Mouse (Mus musculus) hindbrain, embryonic 11.5 days (tissue): ENCODE measurements around the gene Gpr174. TPM values are rescaled to one million over a fixed set of nuclear protein-coding genes. Genes with fewer than 3 reads are reported as not detected.

ENCODE experiments used
- ATAC-seq: fragments of 200-750 bp; cut with Nextera tagmentation; 2 replicates; pipeline ENCODE4 v1.8.0; 2017; ENCODE audit warnings: mild to moderate bottlenecking, moderate TSS enrichment, moderate library complexity; ENCODE audit not compliant: low FRiP score
- DNase-seq: peaks from one replicate; pipeline ENCODE4 v3.0.0-alpha.2; 2015; ENCODE audit warnings: low spot score
- H3K27ac ChIP-seq: fragments of 300-500 bp; sonication (generic); 2 replicates; pipeline ENCODE4 v1.5.1; 2014; ENCODE audit warnings: mild to moderate bottlenecking, low read depth, low read length
- H3K27me3 ChIP-seq: fragments of 300-500 bp; sonication (generic); 2 replicates; pipeline ENCODE4 v1.6.1; 2014; ENCODE audit warnings: mild to moderate bottlenecking, low read length, moderate library complexity, mixed read lengths; ENCODE audit not compliant: control insufficient read depth, insufficient read depth
- H3K36me3 ChIP-seq: fragments of 300-500 bp; sonication (generic); 2 replicates; pipeline ENCODE4 v1.6.1; 2014; ENCODE audit warnings: mild to moderate bottlenecking, low read length, moderate library complexity, mixed read lengths; ENCODE audit not compliant: control insufficient read depth, insufficient read depth
- H3K4me1 ChIP-seq: fragments of 300-500 bp; sonication (generic); replicated peaks from 2 replicates; pipeline ENCODE4 v1.6.1; 2014; ENCODE audit warnings: low read length, mixed read lengths; ENCODE audit not compliant: control insufficient read depth, insufficient read depth
- H3K4me2 ChIP-seq: fragments of 300-500 bp; sonication (generic); replicated peaks from 2 replicates; pipeline ENCODE4 v1.6.1; 2014; ENCODE audit warnings: mild to moderate bottlenecking, low read depth, low read length
- H3K4me3 ChIP-seq: fragments of 300-500 bp; sonication (generic); 2 replicates; pipeline ENCODE4 v1.5.1; 2014; ENCODE audit warnings: low read depth, low read length
- H3K9ac ChIP-seq: fragments of 300-500 bp; sonication (generic); 2 replicates; pipeline ENCODE4 v1.6.1; 2014; ENCODE audit warnings: low read depth, low read length
- H3K9me3 ChIP-seq: fragments of 300-500 bp; sonication (generic); 2 replicates; pipeline ENCODE4 v1.6.1; 2016; ENCODE audit warnings: low read length; ENCODE audit not compliant: control insufficient read depth
- WGBS: fragments of 180-500 bp; shearing (Covaris S2); extraction: QIAGEN DNeasy Blood & Tissue Kit; methylation state at CpG from one replicate; pipeline ENCODE4 v1.1.7; 2014; 5-methylcytosine and 5-hydroxymethylcytosine counted together
- polyA plus RNA-seq: library from polyadenylated mRNA; unstranded; fragments of >200 nt; fragmentation: Nextera tagmentation; extraction: Ambion mirVana; gene quantifications from 2 replicates; pipeline ENCODE4 v1.2.1, GENCODE M21; 2014

The Gpr174 gene
- polyA plus RNA-seq: not detected in 2 replicates

DNA sequence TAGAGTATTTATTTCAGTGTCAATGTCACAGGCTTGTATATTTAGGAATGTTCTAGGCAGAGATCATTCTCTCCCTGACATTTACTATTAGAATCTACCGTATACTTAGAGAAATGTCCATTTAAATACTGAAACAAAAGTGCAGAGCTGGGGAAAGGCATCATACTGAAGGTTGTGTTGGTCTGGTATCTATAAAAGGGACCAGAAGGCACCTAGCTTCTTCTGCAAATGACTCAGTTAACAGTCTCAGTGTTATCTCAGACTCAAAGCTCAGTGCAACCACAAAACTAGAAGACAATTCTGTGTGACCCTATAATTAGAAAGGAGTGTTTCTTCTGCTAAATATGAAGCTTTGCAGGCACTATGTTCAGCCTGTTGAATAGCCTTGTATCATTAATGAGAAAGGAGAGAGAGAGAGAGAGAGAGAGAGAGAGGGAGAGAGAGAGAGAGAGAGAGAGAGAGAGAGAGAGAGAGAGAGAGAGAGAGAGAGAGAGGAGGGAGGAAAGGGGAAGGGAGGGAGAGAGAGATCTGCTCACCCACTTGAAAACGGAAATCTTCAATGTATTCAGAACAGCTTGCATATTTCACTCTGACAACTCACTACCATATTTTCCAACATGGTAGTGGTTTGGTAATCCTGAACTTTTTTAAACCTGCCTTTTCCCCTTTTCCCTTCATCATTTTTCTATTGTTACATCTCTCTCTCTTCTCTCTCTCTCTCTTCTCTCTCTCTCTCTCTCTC, at the start of gene Gpr174:
Gene Gpr174 (plus strand): TSS at position 393 of the 742 bp plus-strand sequence.
- no peak for ATAC-seq
- no peak within 1 kb of the TSS for H3K4me3 ChIP-seq
- H3K9me3 ChIP-seq: no peaks in the 10 kb centered on the region
- no peak within 1 kb of the TSS for H3K27ac ChIP-seq
- no peak within 1 kb of the TSS for H3K4me2 ChIP-seq
- no peaks in the 10 kb centered on the region for H3K27me3 ChIP-seq
- no peaks in the 10 kb centered on the region for H3K36me3 ChIP-seq
- no peaks in the 10 kb centered on the region for H3K4me1 ChIP-seq
- 79% methylated on average over 2 of the region's 2 CpGs for WGBS
- no peak within 1 kb of the TSS for H3K9ac ChIP-seq
- DNase-seq: no peak

DNA sequence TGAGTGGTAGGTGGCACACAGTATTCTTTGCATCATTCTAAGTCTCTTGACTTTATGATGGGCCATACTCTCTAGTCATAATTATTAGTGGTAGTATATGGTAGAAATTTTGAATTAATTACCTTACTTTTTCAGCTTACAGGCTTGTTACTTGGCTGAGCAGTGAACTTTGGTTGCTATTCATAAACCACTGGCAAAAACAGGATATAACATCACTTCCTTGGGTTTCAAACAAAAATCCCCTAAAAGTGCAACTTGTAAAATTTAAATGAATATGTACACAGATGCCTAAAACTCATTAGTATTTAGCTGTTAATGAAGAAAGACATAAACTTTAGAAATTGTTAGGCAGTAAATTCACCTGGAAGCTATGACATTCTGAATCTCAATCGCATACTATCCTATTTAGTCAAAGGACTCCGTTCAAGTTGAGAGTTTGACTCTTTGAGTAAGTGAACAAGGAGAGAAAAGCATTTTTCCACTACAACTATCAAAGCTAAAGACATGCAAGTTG, 38.0 kb upstream of the Gpr174 start:
- Histone ChIP-seq H3K36me3 (no peaks in the 10 kb centered on the region), H3K27me3 (no peaks in the 10 kb centered on the region), H3K4me1 (no peaks in the 10 kb centered on the region), H3K27ac (no peak overlapping the region), H3K4me2 (no peak overlapping the region), H3K9me3 (no peaks in the 10 kb centered on the region), H3K9ac (no peak overlapping the region), H3K4me3 (no peak overlapping the region)
- no peak for DNase-seq
- 87% methylated on average over 2 of the region's 2 CpGs for WGBS
- no peak for ATAC-seq

DNA sequence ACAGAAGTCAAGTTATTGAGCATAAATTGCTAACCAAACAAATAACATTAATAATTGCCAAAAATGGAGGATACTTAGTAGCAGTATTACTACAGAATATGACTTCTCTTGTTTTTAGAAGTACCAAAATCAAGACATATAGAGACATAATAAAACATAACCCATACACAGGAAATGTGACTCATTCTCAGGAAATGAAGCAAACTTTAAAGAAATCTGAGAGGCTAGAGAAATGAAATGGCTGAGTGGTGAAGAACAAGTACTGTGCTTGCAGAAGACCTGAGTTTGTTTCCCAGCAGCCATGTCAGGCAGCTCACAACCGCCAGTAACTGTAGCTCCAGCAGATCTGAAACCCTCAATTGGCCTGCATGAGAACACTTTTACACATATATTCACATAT, 30.8 kb upstream of the Gpr174 start:
- no peaks in the 10 kb centered on the region for H3K4me1 ChIP-seq
- H3K27me3 ChIP-seq: no peaks in the 10 kb centered on the region
- H3K4me3 ChIP-seq: no peak overlapping the region
- ATAC-seq (no peak), DNase-seq (no peak)
- no peaks in the 10 kb centered on the region for H3K36me3 ChIP-seq
- no peak overlapping the region for H3K4me2 ChIP-seq
- no peak overlapping the region for H3K27ac ChIP-seq
- H3K9ac ChIP-seq: no peak overlapping the region
- 53% methylated on average over 1 of the region's 1 CpGs for WGBS
- H3K9me3 ChIP-seq: no peaks in the 10 kb centered on the region

- no peak overlapping the region for H3K4me3 ChIP-seq
- no peaks in the 10 kb centered on the region for H3K36me3 ChIP-seq
- no peaks in the 10 kb centered on the region for H3K9me3 ChIP-seq
- 63% methylated on average over 1 of the region's 1 CpGs for WGBS
- no peaks in the 10 kb centered on the region for H3K4me1 ChIP-seq
- H3K27me3 ChIP-seq: no peaks in the 10 kb centered on the region
- DNase-seq (no peak), ATAC-seq (no peak)
- no peak overlapping the region for H3K27ac ChIP-seq
- H3K4me2 ChIP-seq: no peak overlapping the region
- H3K9ac ChIP-seq: no peak overlapping the region
Measured at GRCm38 (mm10) chrX:107231214-107231613, 24.5 kb upstream of the Gpr174 start.

- Histone ChIP-seq H3K4me1 (no peaks in the 10 kb centered on the region), H3K4me3 (no peak overlapping the region), H3K9ac (no peak overlapping the region), H3K4me2 (no peak overlapping the region), H3K27me3 (no peaks in the 10 kb centered on the region), H3K9me3 (no peaks in the 10 kb centered on the region), H3K27ac (no peak overlapping the region), H3K36me3 (no peaks in the 10 kb centered on the region)
- DNase-seq (no peak), ATAC-seq (no peak)
Measured at GRCm38 (mm10) chrX:107234655-107235054, 21.0 kb upstream of the Gpr174 start.

GRCm38 (mm10) chrX:107236461-107236860, 19.2 kb upstream of the Gpr174 start:
- Histone ChIP-seq H3K9me3 (no peaks in the 10 kb centered on the region), H3K36me3 (no peaks in the 10 kb centered on the region), H3K4me1 (no peaks in the 10 kb centered on the region), H3K4me2 (no peak overlapping the region), H3K27ac (no peak overlapping the region), H3K27me3 (no peaks in the 10 kb centered on the region), H3K4me3 (no peak overlapping the region), H3K9ac (no peak overlapping the region)
- ATAC-seq (no peak), DNase-seq (no peak)
- WGBS: 78% methylated on average over 1 of the region's 1 CpGs

DNA sequence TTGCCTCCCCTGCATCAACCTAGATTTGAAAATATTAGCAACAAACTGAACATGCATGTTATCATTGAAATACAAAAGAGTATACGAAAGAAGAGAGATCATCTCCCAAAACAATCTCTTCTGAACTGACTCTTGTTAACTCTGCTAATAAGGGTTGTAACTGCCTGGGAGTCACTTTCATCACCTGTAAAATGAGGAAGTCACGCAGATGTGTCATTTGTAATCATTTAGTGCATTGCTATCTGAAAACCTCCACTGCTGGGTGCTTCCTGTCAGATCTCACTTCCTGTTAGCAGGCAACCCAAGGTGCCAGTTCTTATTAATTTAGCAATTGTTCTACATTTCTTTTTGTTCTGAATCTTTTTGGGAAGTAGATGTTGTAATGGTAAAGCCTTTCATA, 5.3 kb upstream of the Gpr174 start:
- Histone ChIP-seq H3K9me3 (no peaks in the 10 kb centered on the region), H3K27me3 (no peaks in the 10 kb centered on the region), H3K4me2 (no peak overlapping the region), H3K4me3 (no peak overlapping the region), H3K36me3 (no peaks in the 10 kb centered on the region), H3K4me1 (no peaks in the 10 kb centered on the region), H3K27ac (no peak overlapping the region), H3K9ac (no peak overlapping the region)
- WGBS: 83% methylated on average over 2 of the region's 2 CpGs
- DNase-seq (no peak), ATAC-seq (no peak)

- no peak overlapping the region for H3K27ac ChIP-seq
- no peaks in the 10 kb centered on the region for H3K9me3 ChIP-seq
- no peak overlapping the region for H3K9ac ChIP-seq
- WGBS: 45% methylated on average over 1 of the region's 1 CpGs
- DNase-seq (no peak), ATAC-seq (no peak)
- H3K27me3 ChIP-seq: no peaks in the 10 kb centered on the region
- H3K4me2 ChIP-seq: no peak overlapping the region
- H3K4me1 ChIP-seq: no peaks in the 10 kb centered on the region
- H3K36me3 ChIP-seq: no peaks in the 10 kb centered on the region
- H3K4me3 ChIP-seq: no peak overlapping the region
Measured at GRCm38 (mm10) chrX:107264619-107265018, 8.9 kb downstream of the Gpr174 start.

DNA sequence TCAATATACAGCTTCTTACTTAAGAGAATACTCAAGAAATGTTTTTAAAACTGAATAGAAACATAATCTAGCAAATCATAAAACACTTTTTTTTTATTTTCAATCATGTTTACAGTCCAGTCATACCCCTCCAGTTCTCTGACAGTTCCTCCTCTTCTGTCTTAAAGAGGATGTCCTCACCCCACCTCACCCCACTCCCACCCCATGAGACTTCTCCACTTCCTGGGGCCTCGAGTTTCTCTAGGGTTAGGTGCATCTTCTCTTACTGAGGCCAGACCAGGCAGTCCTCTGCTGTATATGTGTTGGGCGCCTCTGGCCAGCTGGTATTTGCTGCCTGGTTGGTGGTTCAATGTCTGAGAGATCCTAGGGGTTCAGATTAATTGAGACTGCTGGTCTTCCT, 21.9 kb downstream of the Gpr174 start:
- Histone ChIP-seq H3K9me3 (no peaks in the 10 kb centered on the region), H3K4me3 (no peak overlapping the region), H3K27ac (no peak overlapping the region), H3K4me2 (no peak overlapping the region), H3K27me3 (no peaks in the 10 kb centered on the region), H3K36me3 (no peaks in the 10 kb centered on the region), H3K4me1 (no peaks in the 10 kb centered on the region), H3K9ac (no peak overlapping the region)
- 70% methylated on average over 2 of the region's 2 CpGs for WGBS
- DNase-seq (no peak), ATAC-seq (no peak)
